Mouse (Mus musculus): ENCODE results near the gene Smarca2.

Smarca2 gene

GRCm38 (mm10) chr19:26776066-26777025 is 171.5 kb downstream of the Smarca2 start:
- no peak for DNase-seq (ENCODE audit: low spot score in 2 of 2)

DNA sequence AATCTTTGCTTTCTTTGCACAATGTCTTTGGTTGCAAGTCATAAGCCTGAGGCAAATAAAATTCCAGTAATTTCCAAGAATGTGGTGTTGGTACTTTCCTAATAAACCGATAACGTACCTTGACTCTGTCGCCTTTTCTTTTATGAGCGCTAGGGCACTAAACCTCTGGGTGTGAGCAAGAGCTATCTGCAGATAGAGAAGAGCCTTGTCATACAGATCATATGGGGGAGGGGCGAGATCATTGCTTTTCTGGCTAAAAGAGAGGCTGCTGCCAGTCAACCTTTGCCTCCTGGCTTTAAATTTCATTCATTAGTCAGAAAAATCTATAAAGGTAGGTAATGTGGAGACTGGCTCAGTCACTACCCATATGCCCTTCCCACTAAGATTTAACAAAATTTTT is 173.3 kb downstream of the Smarca2 start:
- no peak for DNase-seq (ENCODE audit: low spot score in 2 of 2)

- no peak for DNase-seq (ENCODE audit: low spot score in 2 of 2)
Measured at GRCm38 (mm10) chr19:26781209-26781608, 176.4 kb downstream of the Smarca2 start.

GRCm38 (mm10) chr19:26788446-26788845 is 183.6 kb downstream of the Smarca2 start:
- no peak for DNase-seq (ENCODE audit: low spot score in 2 of 2)

GRCm38 (mm10) chr19:26790386-26791346 is 185.8 kb downstream of the Smarca2 start:
- DNase-seq (ENCODE audit: low spot score in 2 of 2) = no peak

GRCm38 (mm10) chr19:26794315-26794714 is 189.5 kb downstream of the Smarca2 start:
- no peak for DNase-seq (ENCODE audit: low spot score in 2 of 2)

- DNase-seq (ENCODE audit: low spot score in 2 of 2) = no peak
Measured at GRCm38 (mm10) chr19:26796006-26796405, 191.2 kb downstream of the Smarca2 start.

GRCm38 (mm10) chr19:26804401-26804800 is 199.6 kb downstream of the Smarca2 start:
- DNase-seq (ENCODE audit: low spot score in 2 of 2) = no peak

GRCm38 (mm10) chr19:26814629-26815028 is 209.8 kb downstream of the Smarca2 start:
- DNase-seq (ENCODE audit: low spot score in 2 of 2) = no peak

DNA sequence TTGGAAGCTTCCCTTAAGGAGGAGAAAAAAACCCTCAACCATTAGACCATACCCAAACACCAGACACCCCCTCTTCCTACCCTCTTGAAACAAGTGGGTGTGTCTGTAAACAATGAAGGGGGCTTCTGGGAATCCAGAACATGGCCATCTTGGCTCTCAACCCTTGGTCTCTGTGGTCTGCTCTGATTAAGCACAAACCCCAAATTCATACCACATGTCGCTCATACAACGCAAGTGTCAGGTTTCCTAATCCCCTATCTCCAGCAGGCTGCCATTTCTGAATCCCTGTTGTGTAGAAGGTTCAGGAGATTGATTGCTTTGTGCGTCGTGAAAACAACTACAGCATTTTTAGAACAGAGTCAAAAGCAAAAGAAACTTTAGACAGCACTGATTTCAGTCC is 213.1 kb downstream of the Smarca2 start:
- no peak for DNase-seq (ENCODE audit: low spot score in 2 of 2)

Data from natural killer cell, adult 2 months (primary cell).